Mouse (Mus musculus) embryo, embryonic 9.5 days (tissue): ENCODE results near the gene Slc25a12.
A peak's percentile ranks its signal among the peaks of the same experiment; 100 is the strongest.

Experiments used
- DNase-seq: peaks from one replicate; pipeline ENCODE4 v3.0.0-alpha.2; 2017; ENCODE audit errors: extremely low spot score

The Slc25a12 gene

GRCm38 (mm10) chr2:71309726-71310125 lies 57.8 kb downstream of the Slc25a12 start:
- no peak for DNase-seq

GRCm38 (mm10) chr2:71306357-71306756 lies 61.2 kb downstream of the Slc25a12 start:
- no peak for DNase-seq

DNA sequence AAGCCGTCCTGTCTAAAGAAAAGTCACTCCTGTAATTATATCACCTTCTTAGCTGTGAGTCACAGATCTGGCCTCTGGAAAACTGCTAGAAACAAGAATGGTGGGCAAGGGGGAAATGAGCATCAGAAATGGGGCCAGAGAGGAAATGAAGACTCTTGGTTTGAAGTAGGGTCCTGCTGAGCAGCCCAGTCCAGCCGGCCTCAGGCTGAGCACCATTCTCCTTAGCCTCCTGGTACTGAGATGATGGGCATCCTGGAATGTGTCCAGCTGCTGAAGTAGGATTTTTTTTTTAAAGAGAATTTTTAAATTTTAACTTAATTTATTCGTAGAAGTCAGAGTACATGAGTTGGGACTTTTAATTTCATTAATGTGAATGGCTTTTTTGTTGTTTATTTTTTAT lies 62.7 kb downstream of the Slc25a12 start:
- DNase-seq: no peak

- no peak for DNase-seq
Measured at GRCm38 (mm10) chr2:71303221-71303620, 64.3 kb downstream of the Slc25a12 start.

DNA sequence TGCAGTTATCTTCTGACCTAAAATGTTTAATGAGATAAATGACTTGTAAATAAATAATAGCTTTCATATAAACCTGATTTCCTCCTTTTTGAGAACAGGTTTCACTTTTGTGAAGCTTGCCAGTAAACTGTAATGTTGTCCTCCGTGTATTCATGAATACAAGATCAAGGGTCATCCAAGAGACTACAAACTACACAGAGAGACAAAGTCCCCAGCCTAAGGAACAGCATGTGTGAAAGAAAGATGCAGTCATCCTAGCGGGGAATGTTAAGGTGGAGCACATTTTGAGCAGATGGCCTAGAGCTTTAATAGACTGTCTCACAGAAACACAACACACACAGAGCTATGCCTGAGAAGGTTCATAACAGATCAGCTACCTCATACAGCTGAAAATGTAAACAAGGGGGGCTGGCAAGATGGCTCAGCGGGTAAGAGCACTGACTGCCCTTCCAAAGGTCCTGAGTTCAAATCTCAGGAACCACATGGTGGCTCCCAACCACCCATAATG lies 65.3 kb downstream of the Slc25a12 start:
- no peak for DNase-seq

DNA sequence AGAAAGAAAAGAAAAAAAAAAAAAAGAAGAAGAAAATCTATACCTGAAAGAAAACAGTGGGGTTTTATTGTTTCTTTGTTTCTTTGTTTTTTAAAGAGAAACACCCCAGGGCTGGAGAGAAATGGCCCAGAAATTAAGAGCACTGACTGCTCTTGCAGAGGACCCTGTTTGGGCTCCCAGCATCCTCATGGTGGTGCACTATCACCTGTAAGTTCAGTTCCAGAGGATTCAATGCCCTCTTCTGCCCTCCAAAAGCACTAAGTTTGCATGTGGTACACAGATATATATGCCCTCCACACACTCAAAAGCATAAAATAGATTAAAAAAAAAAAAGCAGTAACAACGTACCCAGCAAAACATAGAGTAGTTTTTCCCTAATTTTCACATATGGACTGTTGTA lies 68.8 kb downstream of the Slc25a12 start:
- DNase-seq: no peak

DNA sequence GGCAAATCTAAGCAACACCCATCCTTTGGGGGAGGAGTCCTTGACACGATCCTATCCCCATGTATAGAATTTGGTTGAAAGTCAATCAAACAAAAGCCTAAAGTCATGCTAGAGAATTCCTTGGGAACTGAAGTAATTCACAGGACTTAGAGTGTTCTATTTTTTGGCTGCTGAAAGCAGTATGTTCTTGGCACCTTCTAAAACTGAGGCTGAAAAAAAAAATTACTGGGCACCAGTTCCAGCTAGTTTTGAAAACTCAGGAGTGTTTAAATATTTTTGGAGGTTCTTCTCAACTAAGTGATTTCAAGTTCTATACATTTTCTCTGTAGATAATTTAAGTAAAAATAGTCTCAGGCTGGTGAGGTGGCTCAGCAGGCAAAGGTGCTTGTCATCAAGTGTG lies 70.0 kb downstream of the Slc25a12 start:
- no peak for DNase-seq

GRCm38 (mm10) chr2:71295844-71296243 lies 71.7 kb downstream of the Slc25a12 start:
- DNase-seq: no peak

DNA sequence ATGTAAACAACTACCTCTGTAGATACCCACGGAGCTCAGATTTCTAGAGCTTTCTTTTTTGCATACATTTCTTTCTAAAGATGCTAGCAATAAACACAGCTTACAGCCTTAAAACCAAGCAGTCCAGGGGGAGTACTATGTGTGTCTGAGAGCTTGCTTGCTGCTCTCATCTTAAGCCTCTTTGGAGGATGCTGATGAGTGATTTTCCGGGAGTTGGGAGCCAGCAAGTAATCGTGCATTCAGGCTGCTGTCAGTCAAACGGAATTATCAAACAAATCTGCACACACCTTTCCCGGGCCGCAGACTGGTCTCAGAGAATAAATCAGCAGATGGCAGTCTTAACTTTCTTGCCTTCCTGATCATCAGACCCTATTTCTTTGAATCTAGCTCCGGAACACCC lies 73.1 kb downstream of the Slc25a12 start:
- DNase-seq: no peak

DNA sequence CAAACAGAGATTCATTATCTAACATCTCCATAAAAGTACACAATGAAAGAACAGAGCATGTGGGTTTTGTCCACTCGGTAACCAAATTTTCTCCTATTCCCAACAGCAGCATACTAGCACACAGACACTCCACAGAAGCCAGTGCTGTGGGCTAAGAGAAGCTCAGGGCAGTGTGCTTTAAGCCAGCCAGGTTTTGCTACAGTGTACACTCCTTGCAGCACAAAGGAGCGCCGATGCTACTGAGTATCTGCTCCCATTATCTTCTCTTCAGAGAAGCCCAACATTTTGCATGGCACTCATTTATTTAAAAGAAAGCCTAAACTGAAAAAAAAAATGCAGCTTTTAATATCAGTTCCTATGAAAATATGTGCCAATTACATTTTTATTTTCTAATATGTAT lies 73.6 kb downstream of the Slc25a12 start:
- DNase-seq: no peak

GRCm38 (mm10) chr2:71291566-71291965 lies 76.0 kb downstream of the Slc25a12 start:
- DNase-seq: peak; percentile 42

DNA sequence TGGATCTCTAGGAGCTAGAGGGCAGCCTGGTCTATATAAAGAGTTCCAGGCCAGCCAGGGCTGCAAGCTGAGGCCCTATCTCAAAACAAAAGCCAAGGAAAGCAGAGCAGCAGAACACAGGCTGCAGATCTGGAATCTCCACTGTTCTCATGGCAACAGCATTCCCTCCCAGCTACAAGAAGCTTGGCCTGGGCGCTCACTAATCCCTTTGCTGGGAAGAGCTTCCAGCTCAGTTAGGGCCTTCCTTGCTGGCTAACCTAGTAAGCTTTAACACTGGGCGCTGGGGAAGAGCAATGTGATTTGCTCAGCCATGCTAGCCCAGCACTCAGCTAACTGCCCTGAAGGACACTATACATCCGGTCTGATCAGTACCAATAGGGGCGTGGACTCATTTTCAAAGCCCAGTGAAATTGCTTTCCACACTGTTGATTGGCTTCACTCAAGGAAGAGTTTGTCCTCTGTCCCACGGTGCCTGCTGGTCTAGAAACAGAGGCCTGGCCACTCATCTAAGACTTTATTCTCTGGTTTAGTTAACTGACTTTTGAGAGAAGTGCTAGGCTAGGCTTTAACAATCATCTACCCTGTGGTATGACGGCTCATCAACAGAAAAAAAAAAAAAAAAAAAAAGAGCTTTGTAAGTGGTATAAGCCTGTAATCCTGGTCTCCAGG lies 77.3 kb downstream of the Slc25a12 start:
- peak; percentile 28 for DNase-seq

GRCm38 (mm10) chr2:71281981-71282380 lies 85.6 kb downstream of the Slc25a12 start:
- DNase-seq: no peak

- DNase-seq: no peak
Measured at GRCm38 (mm10) chr2:71278791-71279775, 88.5 kb downstream of the Slc25a12 start.

DNA sequence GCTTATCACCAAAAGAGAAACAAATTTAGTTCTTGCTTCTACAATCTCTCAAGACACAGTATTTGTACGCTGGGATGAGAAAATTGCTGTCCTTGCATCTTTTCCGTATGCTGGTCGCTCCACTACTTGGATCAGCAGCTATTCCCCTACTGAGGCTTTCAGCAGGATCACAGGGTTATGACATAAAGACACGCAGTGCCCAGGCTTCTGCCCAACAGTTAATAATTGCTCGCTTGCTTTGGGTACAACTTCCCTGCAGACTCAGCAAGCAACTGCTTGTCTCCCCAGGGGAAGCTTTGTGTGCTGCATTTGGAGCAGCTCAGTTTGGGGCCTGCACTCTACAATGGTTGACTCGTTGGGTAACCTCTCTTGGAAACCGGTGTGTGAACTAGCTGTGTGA lies 91.8 kb downstream of the Slc25a12 start:
- no peak for DNase-seq

DNA sequence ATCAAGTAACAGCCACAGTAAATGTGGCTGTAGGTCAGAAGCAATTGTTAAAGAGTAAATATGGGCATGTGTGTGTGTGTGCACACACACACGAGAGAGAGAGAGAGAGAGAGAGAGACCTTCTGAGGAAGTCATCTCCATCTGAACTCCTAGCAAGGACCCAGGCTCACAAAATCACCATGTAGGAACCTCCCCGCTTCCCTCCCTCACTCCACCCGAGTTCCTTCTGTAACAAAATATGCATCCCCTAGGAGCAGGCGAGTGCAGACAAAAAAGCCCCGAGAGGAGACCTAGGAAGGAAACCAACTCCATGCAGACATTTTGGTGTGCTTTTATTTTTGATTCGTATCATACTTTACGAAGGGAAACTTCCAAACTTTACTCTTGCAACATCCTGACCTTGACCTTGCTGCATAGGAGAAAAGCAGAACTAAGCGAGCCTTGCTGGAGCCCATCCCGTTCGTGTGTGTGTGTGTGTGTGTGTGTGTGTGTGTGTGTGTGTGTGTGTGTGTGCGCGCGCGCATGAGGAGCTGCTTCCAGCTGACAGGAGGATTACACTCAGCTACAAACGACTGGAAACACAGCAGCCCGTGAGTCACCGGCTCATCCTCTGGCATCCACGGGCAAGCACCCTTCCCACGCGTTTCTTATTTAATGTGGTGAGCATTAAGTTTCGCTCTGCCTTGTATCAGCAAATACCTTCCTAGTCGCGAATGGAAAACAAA lies 93.4 kb downstream of the Slc25a12 start:
- DNase-seq: no peak

- no peak for DNase-seq
Measured at GRCm38 (mm10) chr2:71270085-71270484, 97.5 kb downstream of the Slc25a12 start.

DNA sequence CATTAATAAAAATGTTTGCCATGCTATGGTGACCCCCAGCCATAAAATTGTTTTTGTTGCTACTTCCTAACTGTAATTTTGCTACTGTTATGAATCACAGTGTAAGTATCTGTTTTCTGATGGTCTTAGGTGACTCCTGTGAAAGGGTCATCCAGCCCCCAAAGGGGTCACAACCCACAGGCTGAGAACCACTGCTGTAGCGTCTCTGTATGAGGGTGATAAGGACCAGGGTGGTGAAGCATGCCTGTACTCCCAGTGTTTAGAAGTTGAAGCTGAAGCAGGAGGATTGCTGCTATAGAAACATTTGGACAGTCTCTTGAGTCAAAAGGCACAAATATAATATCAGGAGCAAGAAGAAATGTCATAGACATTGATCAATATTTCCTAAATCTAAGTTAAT lies 98.2 kb downstream of the Slc25a12 start:
- DNase-seq: no peak

- no peak for DNase-seq
Measured at GRCm38 (mm10) chr2:71268691-71269090, 98.9 kb downstream of the Slc25a12 start.

DNA sequence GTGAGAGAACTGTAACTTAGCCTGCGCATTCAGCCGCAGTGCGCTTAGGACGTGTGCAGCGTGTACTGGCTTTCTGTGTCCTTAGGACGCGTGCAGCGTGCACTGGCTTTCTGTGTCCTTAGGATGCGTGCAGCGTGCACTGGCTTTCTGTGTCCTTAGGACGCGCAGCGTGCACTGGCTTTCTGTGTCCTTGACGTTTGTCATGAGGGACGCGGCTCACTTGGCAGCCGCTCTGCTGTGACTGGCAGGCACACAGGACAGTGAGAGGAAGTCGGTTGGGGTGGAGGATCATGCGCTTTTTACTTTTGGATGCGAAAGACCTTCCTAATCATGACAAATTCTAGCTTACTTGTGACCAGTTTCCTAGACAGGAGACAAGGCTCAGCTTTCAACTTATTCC lies 103.0 kb downstream of the Slc25a12 start:
- DNase-seq: no peak

DNA sequence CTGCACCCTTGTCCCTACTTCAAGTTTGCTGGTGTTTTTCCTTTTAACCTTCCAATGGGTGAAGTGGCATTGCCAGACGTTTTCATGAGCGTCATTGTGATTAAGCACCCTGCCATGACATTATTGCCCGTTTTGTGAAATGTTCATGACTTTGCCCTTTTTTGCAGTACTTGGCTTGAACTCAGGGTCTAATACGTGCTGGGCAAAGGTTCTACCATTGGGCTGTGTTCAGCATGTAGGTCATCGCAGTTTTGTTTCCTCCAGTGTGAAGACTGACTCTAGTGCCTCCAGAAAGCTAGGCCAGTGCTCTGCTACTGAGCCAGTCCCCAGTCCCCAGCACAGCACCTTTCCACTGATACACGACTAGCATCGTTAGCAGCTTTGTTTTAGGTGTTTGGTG lies 111.0 kb downstream of the Slc25a12 start:
- DNase-seq: no peak

DNA sequence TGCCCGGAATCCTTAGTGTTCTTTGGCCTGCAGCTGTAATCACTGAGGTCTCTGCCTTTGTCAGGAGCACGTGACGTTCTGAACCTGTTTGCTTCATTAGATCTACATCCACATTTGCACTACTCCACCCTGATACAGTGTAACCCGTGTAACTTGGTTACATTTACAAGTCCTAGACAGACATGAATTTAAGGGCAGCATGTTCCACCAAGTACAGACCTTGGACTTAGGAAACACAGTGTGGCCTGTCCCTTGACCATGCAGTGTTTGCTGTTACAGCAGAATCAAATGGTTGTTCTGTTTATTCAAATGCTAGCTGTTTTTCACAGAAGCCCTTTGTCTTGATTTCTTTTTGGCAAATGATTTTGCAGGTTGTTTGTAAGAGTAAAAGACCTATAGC lies 112.7 kb downstream of the Slc25a12 start:
- DNase-seq: no peak
